Mouse (Mus musculus) forebrain, embryonic 15.5 days (tissue): Measurements from ENCODE around the gene Mical2. TPM values are rescaled to one million over a fixed set of nuclear protein-coding genes. Genes with fewer than 3 reads are reported as not detected.

Source experiments
- ATAC-seq: fragments of 200-750 bp; cut with Nextera tagmentation; replicated peaks from 2 replicates; pipeline ENCODE4 v1.8.0; 2017; ENCODE audit warnings: mild to moderate bottlenecking, moderate TSS enrichment, moderate library complexity
- H3K27ac ChIP-seq: fragments of 300-500 bp; sonication (generic); replicated peaks from 2 replicates; pipeline ENCODE4 v1.5.1; 2015; ENCODE audit warnings: mild to moderate bottlenecking, inconsistent platforms
- H3K27me3 ChIP-seq: fragments of 300-500 bp; sonication (generic); 2 replicates; pipeline ENCODE4 v1.6.1; 2015; ENCODE audit warnings: inconsistent platforms
- H3K36me3 ChIP-seq: fragments of 300-500 bp; sonication (generic); 2 replicates; pipeline ENCODE4 v1.6.1; 2015; ENCODE audit warnings: mild to moderate bottlenecking, inconsistent platforms
- H3K4me1 ChIP-seq: fragments of 300-500 bp; sonication (generic); 2 replicates; pipeline ENCODE4 v1.6.1; 2015; ENCODE audit warnings: inconsistent platforms
- H3K4me2 ChIP-seq: fragments of 300-500 bp; sonication (generic); replicated peaks from 2 replicates; pipeline ENCODE4 v1.6.1; 2015; ENCODE audit warnings: mild to moderate bottlenecking, inconsistent platforms
- H3K4me3 ChIP-seq: fragments of 300-500 bp; sonication (generic); 2 replicates; pipeline ENCODE4 v1.5.1; 2015; ENCODE audit warnings: mild to moderate bottlenecking, inconsistent platforms
- H3K9ac ChIP-seq: fragments of 300-500 bp; sonication (generic); replicated peaks from 2 replicates; pipeline ENCODE4 v1.6.1; 2015; ENCODE audit warnings: mild to moderate bottlenecking, inconsistent platforms
- H3K9me3 ChIP-seq: fragments of 300-500 bp; sonication (generic); 2 replicates; pipeline ENCODE4 v1.6.1; 2016; ENCODE audit warnings: inconsistent platforms
- WGBS: fragments of 180-500 bp; shearing (Covaris S2); methylation state at CpG from one replicate; pipeline ENCODE4 v1.1.7; 2015; ENCODE audit warnings: mixed read lengths; 5-methylcytosine and 5-hydroxymethylcytosine counted together
- polyA plus RNA-seq: library from polyadenylated mRNA; unstranded; fragments of >200 nt; fragmentation: Nextera tagmentation; extraction: Ambion mirVana; gene quantifications from 2 replicates; pipeline ENCODE4 v1.2.1, GENCODE M21; 2015

Mical2 gene
- 5.9 and 7.0 TPM in 2 replicates for polyA plus RNA-seq

GRCm38 (mm10) chr7:112225615-112226262, at the start of gene Mical2:
Mical2 (plus strand) TSS chr7:112225856.
- Histone ChIP-seq H3K27me3 (peaks cover 19% of the 10 kb centered on the region; the same call in 1 of the 2 replicates), H3K4me2 (peak within 1 kb of the TSS; percentile 93), H3K36me3 (no peaks in the 10 kb centered on the region), H3K9ac (peak within 1 kb of the TSS; percentile 53), H3K27ac (no peak within 1 kb of the TSS), H3K4me3 (peak within 1 kb of the TSS; percentile 54), H3K4me1 (peaks cover 17% of the 10 kb centered on the region), H3K9me3 (no peaks in the 10 kb centered on the region)
- ATAC-seq = peak; percentile 99
- WGBS = under 1% methylated on average over 53 of the region's 53 CpGs

GRCm38 (mm10) chr7:112176627-112177026, 49.0 kb upstream of the Mical2 start:
- no peak overlapping the region for H3K9ac ChIP-seq
- peaks cover 8% of the 10 kb centered on the region for H3K4me1 ChIP-seq
- H3K9me3 ChIP-seq = no peaks in the 10 kb centered on the region
- H3K27me3 ChIP-seq = no peaks in the 10 kb centered on the region
- no peak for ATAC-seq
- H3K27ac ChIP-seq = no peak overlapping the region
- no peaks in the 10 kb centered on the region for H3K36me3 ChIP-seq
- 90% methylated on average over 2 of the region's 2 CpGs for WGBS
- H3K4me3 ChIP-seq = no peak overlapping the region
- H3K4me2 ChIP-seq = no peak overlapping the region

GRCm38 (mm10) chr7:112180235-112180705, 45.4 kb upstream of the Mical2 start:
- Histone ChIP-seq H3K27me3 (no peaks in the 10 kb centered on the region), H3K4me3 (no peak overlapping the region), H3K27ac (peak overlapping the region; percentile 51; the same call in 1 of the 2 replicates), H3K9ac (no peak overlapping the region), H3K36me3 (no peaks in the 10 kb centered on the region), H3K9me3 (no peaks in the 10 kb centered on the region), H3K4me1 (peaks cover 8% of the 10 kb centered on the region), H3K4me2 (no peak overlapping the region)
- WGBS = 6% methylated on average over 8 of the region's 10 CpGs
- ATAC-seq = peak; percentile 90

DNA sequence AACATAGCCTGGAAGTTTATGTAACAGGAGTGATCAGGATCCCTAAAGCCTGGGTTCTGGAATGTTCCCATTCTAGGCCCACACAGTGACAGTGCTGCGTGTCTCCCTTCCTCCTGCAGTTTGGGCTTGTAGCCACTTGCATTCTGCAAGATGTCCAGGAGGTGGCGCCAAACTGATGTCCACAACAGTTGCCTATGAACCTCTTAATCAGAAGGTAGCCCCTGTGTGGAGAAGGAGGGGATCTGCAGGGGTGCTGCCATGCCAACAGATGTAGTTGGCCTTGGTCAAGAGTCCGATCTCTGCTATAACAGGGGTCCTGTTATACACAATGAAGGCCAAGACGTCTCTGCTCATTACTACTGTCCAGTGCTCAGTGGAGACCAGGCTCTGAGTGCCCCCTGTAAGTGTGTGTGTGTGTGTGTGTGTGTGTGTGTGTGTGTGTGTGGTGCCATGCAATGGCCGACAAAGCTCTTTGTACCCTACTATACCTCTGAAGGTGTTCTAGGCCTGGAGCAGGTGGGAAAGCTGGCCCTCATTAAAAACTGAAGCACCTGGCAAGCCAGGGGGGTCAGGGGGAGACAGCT, 42.3 kb upstream of the Mical2 start:
- Histone ChIP-seq H3K4me1 (peaks cover 8% of the 10 kb centered on the region), H3K36me3 (no peaks in the 10 kb centered on the region), H3K9ac (no peak overlapping the region), H3K9me3 (no peaks in the 10 kb centered on the region), H3K27me3 (no peaks in the 10 kb centered on the region), H3K4me2 (no peak overlapping the region), H3K4me3 (no peak overlapping the region), H3K27ac (no peak overlapping the region)
- 40% methylated on average over 5 of the region's 5 CpGs for WGBS
- ATAC-seq = peak; percentile 32

DNA sequence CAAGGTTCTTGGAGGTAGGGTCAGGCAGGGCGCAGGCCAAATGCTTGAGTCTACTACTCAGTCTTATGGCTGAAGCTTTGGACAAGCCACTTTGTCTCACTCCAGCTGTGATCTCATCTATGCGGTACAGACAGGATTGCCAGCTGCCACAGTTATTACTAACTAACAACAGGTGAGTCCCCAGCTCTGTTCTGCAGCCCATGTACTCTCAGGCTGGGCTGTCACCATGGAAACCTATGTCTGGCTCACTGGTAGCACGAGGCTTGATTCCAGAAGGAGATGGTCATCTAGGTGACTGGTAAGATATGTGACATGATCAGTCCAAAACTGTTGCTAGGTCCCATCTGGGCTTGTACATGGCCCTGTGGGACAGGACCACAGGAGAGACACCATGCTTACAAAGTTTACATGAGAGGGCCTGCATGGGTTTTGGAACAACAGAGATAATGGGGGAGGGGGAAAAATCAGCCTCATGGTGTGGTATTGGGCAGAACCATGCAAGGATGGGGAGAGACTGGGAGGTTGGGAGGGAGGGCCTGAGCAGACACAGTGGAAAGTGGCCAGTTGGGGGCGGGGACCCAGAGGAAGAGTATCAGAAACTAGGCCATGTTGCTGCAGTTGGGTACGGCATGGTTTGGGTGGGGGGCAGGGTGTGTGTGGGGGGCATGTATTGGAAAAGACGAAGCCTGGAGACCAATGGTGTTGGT, 41.0 kb upstream of the Mical2 start:
- Histone ChIP-seq H3K27ac (no peak overlapping the region), H3K4me2 (no peak overlapping the region), H3K4me1 (peaks cover 8% of the 10 kb centered on the region), H3K9ac (no peak overlapping the region), H3K36me3 (no peaks in the 10 kb centered on the region), H3K9me3 (no peaks in the 10 kb centered on the region), H3K4me3 (no peak overlapping the region), H3K27me3 (no peaks in the 10 kb centered on the region)
- no peak for ATAC-seq
- WGBS = 80% methylated on average over 6 of the region's 6 CpGs

GRCm38 (mm10) chr7:112185226-112185745, 40.4 kb upstream of the Mical2 start:
- WGBS = 73% methylated on average over 9 of the region's 9 CpGs
- no peak overlapping the region for H3K4me3 ChIP-seq
- no peak for ATAC-seq
- H3K4me1 ChIP-seq = peaks cover 3% of the 10 kb centered on the region; the same call in 1 of the 2 replicates
- no peak overlapping the region for H3K27ac ChIP-seq
- H3K9me3 ChIP-seq = no peaks in the 10 kb centered on the region
- no peak overlapping the region for H3K4me2 ChIP-seq
- H3K36me3 ChIP-seq = no peaks in the 10 kb centered on the region
- H3K27me3 ChIP-seq = no peaks in the 10 kb centered on the region
- no peak overlapping the region for H3K9ac ChIP-seq

GRCm38 (mm10) chr7:112186871-112187270, 38.8 kb upstream of the Mical2 start:
- H3K4me3 ChIP-seq = no peak overlapping the region
- no peak overlapping the region for H3K9ac ChIP-seq
- H3K4me2 ChIP-seq = no peak overlapping the region
- H3K4me1 ChIP-seq = no peaks in the 10 kb centered on the region
- H3K27me3 ChIP-seq = no peaks in the 10 kb centered on the region
- H3K36me3 ChIP-seq = no peaks in the 10 kb centered on the region
- ATAC-seq = no peak
- 94% methylated on average over 7 of the region's 7 CpGs for WGBS
- H3K9me3 ChIP-seq = no peaks in the 10 kb centered on the region
- no peak overlapping the region for H3K27ac ChIP-seq

DNA sequence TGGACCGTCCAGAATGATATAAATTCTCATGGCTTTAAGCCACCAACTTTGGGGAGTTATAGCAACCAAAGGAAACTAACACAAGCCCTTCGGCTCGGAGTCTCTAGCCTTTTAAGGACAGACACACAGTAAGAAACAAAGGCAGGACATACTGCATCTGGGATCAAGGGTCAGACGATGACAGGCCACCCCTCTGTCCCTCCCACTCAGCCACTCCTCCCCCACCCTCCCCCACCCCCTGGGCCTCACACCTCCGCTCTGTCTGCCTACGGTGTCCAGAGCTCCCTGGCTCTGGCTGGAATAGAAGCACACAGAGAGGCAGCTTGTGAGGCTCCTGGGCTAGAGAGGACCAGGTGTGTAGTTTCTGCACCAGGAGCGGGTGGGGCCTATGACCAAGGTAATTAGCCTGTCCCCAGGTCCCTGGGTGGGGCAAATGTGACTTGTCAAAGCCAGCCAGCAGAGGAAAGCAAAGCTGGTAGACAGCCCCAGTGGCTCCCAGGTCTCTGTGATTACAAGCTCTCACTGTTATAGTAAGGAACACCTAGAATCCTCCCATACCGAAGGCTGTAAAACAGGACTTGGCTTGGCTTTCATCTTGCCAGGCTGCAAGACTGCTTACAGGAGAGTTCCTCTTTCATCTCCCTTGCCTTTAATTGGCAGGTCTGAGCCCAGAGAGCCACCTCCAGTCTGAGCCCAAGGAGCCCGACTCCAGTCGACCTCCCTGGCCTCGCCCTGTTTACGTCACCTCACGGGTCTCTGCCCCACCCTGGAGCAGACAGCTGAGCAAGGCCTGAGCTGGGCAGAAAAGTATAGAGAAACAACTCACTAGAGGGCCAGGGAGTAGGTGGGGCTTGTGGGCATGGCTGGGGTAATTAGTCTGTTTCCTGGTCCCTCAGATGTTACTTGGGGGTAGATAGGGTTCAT, 37.9 kb upstream of the Mical2 start:
- no peaks in the 10 kb centered on the region for H3K27me3 ChIP-seq
- ATAC-seq = no peak
- no peak overlapping the region for H3K4me2 ChIP-seq
- no peak overlapping the region for H3K27ac ChIP-seq
- no peaks in the 10 kb centered on the region for H3K4me1 ChIP-seq
- 82% methylated on average over 13 of the region's 13 CpGs for WGBS
- H3K9me3 ChIP-seq = no peaks in the 10 kb centered on the region
- H3K4me3 ChIP-seq = no peak overlapping the region
- no peak overlapping the region for H3K9ac ChIP-seq
- no peaks in the 10 kb centered on the region for H3K36me3 ChIP-seq

DNA sequence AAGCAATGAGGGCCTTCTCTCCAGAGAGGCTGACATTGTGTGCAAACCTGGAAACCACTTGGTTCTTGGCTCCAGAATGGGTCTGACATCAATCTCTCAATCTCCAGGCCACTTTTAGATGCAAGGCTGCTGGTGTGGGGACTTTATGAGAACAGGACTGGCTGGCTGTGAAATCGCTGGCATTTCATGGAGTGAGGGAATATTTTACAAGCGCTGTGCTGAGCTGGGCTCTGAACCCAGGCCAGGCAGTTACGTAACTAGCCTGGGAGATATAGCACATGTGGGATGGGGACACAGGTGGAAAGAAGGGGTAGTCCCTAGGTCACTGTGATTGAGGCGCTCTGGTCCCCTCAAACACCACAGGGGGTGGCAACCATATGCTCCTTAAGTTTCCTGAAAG, 33.4 kb upstream of the Mical2 start:
- no peak overlapping the region for H3K4me3 ChIP-seq
- H3K27me3 ChIP-seq = no peaks in the 10 kb centered on the region
- WGBS = 84% methylated on average over 4 of the region's 4 CpGs
- H3K9ac ChIP-seq = no peak overlapping the region
- no peaks in the 10 kb centered on the region for H3K4me1 ChIP-seq
- H3K36me3 ChIP-seq = no peaks in the 10 kb centered on the region
- H3K9me3 ChIP-seq = no peaks in the 10 kb centered on the region
- H3K27ac ChIP-seq = no peak overlapping the region
- ATAC-seq = no peak
- no peak overlapping the region for H3K4me2 ChIP-seq

DNA sequence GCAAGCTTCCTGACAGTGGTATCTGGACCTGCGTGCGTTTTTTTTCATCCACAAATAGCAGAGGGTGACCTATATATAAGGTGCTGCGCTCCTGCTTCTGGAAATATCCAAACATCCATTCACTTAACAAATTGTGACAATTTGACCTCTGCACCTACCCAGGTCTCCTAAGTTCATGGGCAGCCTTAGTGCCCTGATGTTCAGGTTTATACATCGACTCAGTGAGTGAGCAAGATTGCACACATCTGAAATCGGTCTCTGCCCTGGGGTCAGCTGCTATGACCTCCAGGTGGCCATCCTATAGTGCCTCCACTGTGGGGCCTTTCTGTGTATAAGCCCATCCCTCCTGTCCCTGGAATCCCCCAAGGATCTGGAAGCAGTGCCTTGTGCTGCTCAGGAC, 32.9 kb upstream of the Mical2 start:
- Histone ChIP-seq H3K4me1 (no peaks in the 10 kb centered on the region), H3K27ac (no peak overlapping the region), H3K4me2 (no peak overlapping the region), H3K9ac (no peak overlapping the region), H3K9me3 (no peaks in the 10 kb centered on the region), H3K27me3 (no peaks in the 10 kb centered on the region), H3K4me3 (no peak overlapping the region), H3K36me3 (no peaks in the 10 kb centered on the region)
- no peak for ATAC-seq
- 92% methylated on average over 5 of the region's 5 CpGs for WGBS

- Histone ChIP-seq H3K4me2 (no peak overlapping the region), H3K9me3 (no peaks in the 10 kb centered on the region), H3K36me3 (no peaks in the 10 kb centered on the region), H3K4me1 (no peaks in the 10 kb centered on the region), H3K27ac (no peak overlapping the region), H3K4me3 (no peak overlapping the region), H3K9ac (no peak overlapping the region), H3K27me3 (no peaks in the 10 kb centered on the region)
- WGBS = 84% methylated on average over 5 of the region's 5 CpGs
- no peak for ATAC-seq
Measured at GRCm38 (mm10) chr7:112194286-112194685, 31.4 kb upstream of the Mical2 start.
